Mouse (Mus musculus): ENCODE measurements around the gene Ncbp1.

Gene Ncbp1

DNA sequence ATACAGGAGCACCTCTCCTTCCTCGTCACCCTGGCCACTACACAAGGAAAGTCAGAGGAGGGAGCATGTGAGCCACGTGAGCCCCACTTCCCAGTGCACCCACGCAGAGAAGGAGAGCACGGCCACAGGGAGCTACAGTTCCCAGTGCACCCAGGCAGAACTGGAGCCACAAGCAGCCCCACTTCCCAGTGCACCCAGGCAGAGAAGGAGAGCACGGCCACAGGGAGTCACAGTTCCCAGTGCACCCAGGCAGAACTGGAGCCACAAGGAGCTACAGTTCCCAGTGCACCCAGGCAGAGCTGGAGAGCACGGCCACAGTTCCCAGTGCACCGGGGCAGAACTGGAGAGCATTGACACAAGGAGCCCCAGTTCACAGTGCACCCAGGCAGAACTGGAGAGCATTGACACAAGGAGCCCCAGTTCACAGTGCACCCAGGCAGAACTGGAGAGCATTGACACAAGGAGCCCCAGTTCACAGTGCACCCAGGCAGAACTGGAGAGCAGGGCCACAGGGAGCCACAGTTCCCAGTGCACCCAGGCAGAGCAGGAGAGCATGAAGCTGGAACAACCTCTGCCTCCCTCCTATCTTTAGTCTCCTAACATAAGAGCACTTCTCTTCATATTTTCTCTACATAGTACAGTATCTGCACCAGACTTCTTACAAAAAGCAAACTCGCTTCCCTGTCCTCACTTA lies 9.0 kb upstream of the Ncbp1 start:
- DNase-seq, result no peak

DNA sequence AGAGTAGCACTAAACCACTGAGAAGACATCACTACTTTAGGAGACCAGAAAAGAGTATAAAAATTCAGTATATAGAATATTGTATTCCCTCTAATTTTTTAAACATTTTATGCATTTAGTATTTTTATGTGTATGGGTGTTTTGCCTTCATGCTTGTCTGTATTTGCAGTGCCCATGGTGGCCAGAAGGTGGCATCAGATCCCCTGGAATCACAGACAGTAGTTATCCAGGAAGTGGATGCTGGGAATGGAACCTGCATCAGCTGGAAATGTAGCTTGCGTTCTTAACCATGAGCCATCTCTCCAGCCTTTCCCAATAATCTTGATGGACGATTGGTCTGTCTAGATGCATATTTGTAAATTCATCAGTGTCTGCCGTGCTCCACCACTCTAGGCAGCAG lies 8.2 kb upstream of the Ncbp1 start:
- peak; percentile 47 to 58 for DNase-seq

DNA sequence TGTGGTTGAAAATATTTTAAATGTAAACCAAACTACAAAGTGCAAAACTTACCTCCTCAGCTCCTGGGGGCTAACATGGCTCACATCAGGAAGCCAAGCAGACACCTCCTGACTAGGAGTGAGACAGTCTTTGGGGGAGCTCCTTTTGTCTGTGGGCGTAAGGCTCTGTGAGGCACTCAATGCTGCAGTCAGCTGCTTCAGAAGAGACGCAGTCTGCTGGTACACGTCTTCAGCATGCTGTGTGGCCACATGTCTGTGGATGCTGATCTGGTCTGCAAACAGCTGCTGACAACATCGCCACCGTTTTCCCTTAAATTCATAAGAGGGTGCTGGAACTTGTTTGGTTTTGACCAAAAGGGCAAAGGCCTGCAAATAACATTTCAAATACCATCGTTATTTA lies 6.6 kb upstream of the Ncbp1 start:
- no peak for DNase-seq

DNA sequence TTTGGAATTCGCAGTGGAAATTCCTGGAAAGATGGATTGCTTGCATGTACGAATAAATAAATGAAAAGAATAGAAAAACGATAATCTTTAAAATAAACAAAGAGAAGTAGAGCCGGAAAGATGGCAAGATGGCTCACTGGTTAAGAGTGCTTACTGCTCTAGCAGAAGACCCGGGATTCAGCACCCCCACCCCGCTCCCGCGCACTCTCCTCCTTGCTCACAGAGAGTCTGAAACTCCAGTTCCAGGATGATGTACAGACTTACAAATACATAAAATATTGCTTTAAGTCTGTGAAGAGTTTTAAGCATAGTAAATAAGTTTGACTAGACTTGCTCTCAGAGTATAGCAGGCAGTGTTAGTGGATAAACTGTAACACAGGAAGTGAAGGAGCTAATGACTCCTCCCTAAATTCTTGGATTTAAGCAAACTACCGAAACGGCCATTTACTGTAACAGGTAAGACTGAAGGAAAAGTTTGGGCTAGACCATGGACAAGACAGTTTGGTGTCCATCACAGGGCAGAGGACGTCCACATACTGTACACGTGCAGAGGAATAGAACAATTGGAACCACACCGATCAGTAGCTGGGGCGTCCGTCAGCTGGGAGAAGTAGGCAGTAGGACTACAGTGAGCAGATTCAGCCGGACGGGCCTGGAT lies 655 bp upstream of the Ncbp1 start:
- no peak for DNase-seq

DNA sequence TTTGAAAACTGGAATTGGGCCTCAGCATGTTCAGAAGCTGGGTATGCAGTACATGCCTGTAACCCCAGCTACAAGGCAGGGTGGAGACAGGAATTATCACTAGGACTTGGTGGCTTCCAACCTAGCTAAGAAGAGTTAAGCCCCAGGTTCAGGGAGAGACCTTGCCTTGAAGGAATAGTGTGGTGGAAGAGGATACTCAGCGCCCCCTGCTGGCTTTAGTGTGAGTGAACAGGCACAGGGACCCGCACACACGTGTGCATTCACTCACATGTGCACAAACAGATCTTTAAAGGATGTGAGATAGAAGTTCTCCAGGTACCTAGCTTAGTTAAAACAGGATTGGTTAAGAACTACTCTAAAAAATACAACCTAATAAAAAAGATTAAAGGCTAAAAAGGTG lies 5.9 kb downstream of the Ncbp1 start:
- no peak for DNase-seq

DNA sequence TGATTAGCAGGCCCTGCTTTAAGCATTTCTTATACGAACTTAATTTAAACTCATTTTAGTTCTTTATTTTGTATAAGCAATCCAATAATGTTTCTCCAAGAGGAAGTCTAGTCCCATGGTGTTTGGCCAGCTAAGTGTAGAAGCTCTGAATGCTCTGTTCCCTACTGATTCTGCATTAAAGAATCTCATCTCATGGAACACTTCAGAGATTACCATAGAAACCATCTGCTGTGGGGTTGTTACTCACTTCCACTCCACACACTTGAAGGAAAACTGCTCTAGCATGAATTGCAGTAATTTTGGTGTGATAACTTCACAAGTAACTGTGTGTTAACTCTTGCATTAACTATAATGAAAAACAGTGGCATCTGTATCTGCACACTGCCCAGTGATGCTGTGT lies 8.5 kb downstream of the Ncbp1 start:
- DNase-seq, result no peak

DNA sequence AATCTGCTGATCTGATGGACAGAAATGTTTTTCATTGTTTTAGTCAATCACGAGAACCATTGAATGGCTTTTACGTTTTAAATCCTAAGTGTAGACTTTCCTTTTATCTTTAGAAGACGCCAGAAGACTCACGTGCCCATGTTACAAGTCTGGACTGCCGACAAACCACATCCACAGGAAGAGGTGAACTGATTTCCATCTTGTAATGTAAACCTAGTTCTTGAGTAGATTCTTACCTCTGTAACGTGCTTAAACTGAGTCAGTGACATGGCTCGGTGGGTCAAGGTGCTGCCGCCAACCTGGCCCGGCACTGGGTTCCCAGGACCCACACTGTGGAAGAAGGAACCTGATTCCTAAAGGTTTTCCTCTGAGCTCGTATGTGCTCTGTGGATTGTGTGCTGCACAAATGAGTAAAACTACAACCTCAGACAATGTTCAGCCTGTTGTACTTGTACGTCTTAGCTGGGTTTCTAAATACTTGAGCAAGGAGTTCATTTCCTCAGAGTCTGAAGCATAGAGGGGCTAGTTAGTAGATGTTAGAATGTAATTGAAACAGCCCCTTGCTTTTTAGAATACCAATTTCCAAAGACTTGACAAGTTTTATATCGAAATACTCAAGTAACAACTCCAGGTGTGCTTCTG lies 13.6 kb downstream of the Ncbp1 start:
- no peak for DNase-seq

DNA sequence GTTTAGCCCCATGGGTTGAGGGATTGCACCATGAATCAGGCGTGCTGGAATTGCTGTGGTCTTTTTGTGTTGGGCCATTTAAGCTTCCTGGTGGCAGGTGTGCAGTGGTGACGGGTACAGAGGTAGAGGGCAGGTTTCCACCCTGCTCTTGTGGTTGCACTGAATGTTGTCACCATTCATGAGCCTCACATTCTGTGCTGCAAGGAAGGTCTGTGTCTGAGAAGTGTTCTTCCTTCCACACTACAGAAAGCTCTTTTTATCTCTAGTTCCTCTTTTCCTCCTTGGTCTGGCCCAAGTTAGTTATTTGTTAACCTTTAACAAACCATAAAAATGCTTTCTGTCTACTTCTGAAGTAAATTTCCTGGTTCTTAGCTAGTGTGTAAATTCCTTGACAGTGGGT lies 25.6 kb downstream of the Ncbp1 start:
- DNase-seq, result no peak

DNA sequence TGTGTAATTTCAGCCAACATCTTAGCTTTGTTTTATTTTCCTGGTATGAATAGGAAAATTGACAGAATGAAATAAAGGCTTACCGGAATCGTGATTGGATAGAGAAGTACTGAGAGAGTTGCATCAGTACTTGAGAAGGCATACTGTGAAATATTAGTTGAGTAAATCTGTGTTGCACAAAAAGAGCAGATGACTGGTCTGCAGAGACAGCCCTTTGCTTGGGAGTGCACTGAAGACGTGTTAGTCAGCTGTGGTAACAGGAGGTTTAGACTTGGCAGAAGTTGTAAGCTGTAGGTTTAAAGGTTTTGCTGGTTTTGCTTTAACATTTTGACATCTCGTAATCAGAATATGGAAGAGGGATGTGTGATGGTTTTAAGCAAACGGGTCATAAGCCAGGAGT lies 27.4 kb downstream of the Ncbp1 start:
- no peak for DNase-seq

DNA sequence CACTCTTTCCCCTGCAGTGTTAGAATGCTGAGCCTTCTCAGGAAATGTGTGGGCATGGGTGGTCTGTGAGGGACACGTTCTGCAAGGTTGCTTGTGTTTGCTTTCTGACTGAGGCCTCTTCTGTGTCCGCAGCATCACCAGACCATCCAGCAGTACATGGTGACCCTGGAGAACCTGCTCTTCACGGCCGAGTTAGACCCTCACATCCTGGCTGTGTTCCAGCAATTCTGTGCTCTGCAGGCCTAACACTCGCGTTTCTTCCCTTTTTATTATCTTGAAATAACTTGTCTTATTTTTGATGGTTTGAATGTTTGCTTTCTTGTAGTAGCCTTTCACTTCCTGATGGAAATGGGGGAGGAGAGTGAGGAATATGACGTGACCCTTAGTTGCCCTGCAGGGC lies 33.3 kb downstream of the Ncbp1 start:
- DNase-seq, result no peak

DNA sequence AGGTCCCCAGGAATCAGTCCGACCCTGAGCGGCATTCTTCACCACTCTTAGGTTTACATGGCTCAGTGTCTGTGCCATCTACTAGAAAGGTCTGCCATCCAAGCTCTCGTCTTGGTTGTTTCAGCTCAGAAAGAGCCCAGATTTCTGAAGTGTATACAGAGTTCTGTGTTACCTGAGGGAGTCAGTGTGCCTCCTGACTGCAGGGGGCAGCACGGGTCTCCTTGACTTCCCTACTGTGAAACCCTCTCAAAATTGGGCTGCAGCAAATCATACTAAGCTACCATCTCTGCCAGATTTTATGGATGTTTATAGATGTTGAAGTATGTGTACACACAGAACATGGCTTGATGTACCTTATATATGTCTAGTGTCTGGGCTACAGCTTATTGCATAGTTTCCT lies 37.9 kb downstream of the Ncbp1 start:
- no peak for DNase-seq

DNA sequence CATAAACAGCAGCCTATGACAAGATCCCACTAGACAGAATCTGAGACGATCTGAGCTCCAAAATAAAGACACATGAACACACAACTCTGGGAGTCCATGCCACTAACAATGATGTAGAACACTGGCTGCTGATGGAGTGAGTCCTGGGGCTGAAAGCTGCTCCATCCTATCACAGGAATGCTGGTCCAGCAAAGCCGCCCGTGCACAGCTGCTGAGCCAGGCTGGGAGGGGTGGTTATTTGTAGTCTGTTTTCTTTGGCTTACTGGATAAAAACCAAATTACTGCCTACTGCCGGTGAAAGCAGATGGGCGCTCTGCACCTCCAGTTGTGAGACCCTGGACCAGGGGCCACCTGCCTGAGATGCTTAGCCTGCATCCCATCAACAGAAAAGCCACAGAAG lies 38.6 kb downstream of the Ncbp1 start:
- DNase-seq, result no peak

DNA sequence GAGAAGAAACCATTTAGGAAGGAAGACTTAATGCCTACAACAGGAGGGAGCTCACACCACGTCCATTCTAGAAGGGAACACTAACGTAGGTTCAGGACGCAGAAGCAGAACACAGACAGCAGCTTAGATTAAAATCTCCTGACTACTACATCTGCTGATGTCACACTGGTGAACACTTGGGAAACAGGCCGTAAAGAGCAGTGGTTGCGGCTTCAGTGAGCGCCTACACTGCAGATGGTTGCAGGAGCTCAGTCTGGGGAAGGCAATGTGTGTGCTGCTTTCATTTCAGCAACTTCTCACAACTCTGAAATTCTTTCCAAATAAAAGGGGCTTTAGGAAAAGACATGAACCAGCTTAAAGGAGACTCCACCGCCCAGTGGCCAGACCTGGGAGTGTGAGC lies 39.1 kb downstream of the Ncbp1 start:
- DNase-seq, result no peak

DNA sequence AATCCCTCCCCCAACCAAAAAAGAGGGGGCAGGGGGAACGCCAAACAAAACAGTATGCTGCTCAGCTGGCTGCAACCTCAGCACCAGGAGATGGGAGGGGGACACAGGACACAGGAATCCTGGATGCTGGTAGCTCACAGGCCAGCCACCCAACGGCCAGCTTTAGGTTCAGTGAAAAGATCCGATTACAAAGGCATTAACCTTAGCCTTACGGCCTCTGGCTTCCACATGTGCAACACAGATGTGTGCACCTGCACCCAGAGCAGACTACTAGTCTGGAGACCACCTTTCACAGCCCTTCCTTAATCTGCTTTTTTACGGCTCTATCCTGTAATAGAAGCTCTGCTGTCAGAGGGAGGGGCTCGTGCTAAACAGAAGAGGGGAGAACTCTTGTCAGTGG lies 42.8 kb downstream of the Ncbp1 start:
- DNase-seq, result no peak

DNA sequence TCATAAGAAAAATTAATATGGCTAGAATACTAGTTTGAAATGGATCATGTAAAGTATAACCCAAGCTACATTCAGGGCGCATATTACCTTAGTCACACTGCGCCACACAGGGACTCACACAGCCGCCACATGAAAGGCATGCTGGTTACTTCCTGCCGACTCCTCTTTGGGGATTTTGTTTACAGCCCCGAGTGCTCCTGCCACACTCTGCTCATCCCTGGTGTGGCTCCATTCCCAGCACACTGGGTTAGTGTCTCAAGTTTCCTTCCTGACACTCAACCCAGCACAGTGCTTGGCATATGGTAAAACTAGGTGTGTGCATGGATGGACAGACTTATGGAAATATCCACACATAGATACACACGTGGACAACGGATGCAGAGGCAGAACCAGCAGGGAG lies 43.8 kb downstream of the Ncbp1 start:
- DNase-seq, result no peak

DNA sequence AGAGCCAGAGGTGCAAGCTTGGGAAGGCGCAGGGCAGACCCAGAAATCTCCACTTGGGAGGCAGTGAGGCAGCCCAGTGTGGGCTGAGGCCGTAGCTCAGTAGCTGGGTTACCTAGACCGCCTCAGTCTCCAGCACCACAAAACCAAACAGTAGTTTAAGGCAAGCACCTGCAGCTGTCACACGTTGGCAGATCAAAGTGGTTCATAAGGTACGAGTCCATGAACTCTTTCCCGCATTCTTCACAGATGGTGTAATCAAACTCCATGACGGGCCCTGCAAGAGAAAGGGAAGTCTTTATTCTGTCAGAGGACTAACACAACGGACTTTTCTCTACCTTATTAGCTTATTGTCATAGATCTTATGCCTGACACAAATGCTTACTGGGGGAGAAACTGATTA lies 47.0 kb downstream of the Ncbp1 start:
- DNase-seq, result no peak

DNA sequence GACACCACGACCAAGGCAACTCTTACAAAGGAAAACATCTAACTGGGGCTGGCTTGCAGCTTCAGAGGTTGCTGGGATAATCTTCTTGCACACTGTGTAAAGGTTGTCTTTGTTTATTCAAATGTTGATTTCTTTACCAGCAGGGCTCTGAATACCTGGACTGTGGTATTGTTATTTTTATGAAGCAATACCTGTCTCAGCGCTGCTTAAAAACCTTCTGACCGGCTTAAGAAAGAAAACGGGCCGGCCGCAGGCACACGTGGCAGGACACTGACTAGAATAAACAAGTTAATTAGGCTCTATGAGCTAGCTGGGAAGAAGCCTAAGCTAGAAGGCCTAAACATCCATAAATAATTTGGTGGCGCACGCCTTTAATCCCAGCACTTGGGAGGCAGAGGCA lies 47.5 kb downstream of the Ncbp1 start:
- DNase-seq, result no peak

DNA sequence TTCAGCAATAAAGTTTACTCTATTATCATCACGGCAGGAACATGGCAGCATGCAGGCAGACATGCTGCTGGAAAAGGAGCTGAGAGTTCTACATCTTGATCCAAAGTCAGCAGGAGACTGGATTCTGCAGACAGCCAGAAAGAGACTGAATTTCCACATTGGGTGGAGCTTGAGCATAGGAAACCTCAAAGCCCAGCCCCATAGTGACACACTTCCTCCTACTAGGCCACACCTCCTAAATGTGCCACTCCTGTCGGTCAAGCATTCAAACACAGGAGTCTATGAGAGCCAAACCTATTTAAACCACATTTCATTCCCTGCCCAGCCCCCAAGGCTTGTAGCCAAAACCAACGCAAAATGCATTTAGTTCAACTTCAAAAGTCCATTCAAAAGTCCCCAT lies 48.1 kb downstream of the Ncbp1 start:
- DNase-seq, result no peak

DNA sequence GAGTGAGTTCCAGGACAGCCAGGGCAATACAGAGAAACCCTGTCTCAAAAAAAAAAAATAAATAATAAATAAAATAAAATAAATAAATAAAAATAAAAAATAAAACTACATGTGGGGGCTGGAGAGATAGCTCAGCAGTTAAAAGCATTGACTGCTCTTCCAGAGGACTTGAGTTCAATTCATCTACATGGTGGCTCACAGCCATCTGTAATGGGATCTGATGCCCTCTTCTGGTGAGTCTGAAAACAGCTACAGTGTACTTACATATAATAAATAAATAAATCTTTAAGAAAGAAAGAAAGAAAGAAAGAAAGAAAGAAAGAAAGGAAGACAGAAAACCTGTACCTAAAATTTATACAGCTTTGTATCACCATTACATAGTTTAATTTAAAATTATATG lies 53.6 kb downstream of the Ncbp1 start:
- peak; percentile 35 to 48 for DNase-seq

DNA sequence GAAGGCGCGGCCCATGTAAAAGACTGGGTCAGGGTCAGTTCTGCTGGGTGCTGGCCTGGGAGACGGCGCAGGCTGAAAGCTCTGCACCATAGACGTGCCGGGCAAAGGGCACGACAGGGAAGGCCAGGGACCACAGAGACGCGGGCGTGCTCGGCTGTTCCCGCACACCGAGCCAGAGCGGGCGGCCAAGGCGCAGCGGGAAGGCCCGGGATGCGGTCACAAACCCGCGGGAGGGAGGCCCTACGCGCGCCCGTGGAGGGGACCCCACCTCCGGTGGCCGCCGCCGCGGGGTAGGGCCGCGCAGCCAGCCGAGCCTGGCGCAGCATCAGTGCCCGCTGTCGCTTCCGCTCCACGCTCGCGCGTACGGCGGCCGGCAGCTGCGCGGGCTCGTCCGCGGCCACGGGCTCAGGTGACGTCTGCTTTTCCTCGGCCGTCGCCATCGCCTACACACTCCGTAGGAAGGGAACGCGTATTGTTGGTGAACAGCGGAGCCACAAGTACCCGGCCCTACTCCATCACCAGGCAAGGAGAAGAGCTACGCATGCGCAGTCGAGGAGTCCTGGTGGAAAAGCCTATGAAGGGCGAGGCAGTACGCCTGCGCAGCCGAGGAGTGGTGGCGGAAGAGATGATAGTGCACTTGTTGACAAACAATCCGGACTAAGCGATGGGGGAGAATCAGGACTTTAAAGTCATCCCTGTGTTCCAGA lies 57.5 kb downstream of the Ncbp1 start, which contains the start of gene Xpa:
TSS of gene Xpa (minus strand) at position 531 of the 707 bp plus-strand sequence.
- peak; percentile 97 for DNase-seq

DNA sequence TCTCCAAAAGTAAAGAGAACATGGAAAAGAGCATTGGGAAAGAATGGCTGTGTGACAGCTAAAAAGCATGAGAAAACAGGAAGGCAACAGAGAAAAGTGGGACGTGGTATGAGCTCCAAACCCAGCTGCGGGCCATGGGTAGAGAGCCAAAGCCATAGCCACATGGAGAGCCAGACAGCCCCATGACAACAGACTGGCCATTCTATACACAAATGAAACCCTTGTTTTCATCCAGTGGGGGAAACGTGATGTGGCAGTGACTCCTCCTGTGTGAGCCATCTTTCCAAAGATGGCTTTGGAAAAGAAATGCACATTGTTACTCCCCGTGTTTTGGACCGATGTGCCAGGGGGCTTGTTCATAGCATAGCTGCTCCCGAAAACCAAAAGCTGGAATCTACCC lies 58.1 kb downstream of the Ncbp1 start:
- peak in 1 of 2 experiments; percentile 24 for DNase-seq

DNA sequence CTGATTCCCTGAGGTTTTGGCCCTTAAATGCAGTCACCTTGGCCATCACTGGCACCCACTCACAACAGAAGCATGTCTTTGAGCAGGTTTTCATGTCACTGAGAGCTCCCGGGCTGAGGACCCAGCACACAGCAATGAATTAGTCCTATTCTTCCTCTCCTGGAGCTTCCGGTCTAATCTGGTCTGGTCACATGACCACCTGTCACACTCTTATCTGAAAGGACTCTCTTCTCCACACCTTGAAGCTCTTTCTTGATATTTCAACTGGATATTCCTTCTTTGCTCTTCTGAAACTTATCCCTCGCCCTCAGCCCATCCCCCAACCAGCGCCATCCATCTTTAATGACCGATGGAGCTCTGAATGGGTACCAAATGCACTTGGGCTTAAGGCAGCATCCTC lies 59.7 kb downstream of the Ncbp1 start:
- DNase-seq, result no peak

DNA sequence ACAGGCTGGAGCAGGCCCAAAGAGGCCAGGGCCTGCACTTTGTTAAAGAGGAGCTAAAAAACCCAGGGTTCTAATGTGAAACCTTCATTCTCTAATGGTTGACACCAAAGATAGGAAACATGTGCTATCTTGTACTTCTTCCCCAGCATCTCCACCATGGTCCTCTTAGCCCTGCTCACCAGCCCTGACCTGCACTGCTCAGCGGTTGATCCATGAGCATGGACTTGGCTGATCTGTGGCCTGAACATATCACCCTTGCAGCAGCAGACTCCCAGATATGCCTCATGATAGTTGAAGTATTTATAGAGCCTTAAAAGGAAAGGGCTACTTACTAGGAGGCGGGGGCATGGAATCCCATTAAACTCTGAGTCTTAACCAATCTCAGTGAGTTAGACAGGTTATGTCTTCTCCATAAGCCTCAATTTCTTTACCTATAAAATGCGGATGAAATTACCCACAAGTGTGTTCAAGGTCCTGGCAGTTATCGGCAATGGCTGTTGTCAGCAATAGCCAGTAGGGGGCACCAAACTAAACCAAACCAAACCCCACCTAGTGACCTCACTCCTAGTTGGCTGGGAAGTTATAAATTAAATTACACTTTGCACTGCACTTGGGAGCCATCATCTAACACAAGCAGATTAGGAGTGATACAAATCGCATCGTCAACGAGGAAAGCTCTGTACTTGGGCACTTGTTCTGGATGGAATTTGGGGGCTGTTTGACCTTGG lies 63.6 kb downstream of the Ncbp1 start:
- DNase-seq, result peak; percentile 80 to 82

All from cerebellum, adult 18-20 months (tissue).